Mouse (Mus musculus) frontal cortex, postnatal 14 days (tissue): ENCODE data around the gene Rnf146.
"Not testable (repeated sequence)": the region's sequence is repeated elsewhere in the genome, so short reads cannot be mapped to it uniquely, and the experiment has no call there.

Source experiments
- DNase-seq, 2 experiments: peaks; one replicate each; pipeline ENCODE4 v3.0.0; 2022; ENCODE audit warnings: low spot score in 2 of 2

Gene Rnf146

GRCm38 (mm10) chr10:29362197-29362900 is at the start of gene Rnf146:
Gene Rnf146 (minus strand): TSS chr10:29362442.
- DNase-seq = no peak

GRCm38 (mm10) chr10:29402656-29403268 is 40.5 kb upstream of the Rnf146 start:
- no peak for DNase-seq

- not testable (repeated sequence) for DNase-seq
Observed at GRCm38 (mm10) chr10:29394890-29395289, 32.6 kb upstream of the Rnf146 start.

DNA sequence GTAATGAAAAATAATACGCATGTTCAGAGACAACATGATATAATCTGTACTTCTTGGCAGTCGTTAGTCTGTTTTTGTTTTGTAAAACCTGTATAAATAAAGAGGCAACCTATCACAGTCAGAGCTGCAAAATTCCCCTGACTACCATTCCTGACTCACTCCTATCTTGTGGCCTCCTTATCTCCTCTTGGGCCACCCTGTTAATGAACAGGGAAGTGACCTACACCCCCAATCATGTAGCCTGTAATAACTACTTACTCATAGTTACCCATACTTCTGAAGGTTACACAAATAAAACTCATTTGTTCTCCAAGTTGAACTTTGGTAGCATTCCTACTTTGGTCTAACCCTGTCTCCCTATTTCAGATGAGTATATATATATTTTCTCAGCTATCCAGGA is 19.3 kb upstream of the Rnf146 start:
- DNase-seq = no peak

- DNase-seq = no peak
Observed at GRCm38 (mm10) chr10:29374065-29374464, 11.8 kb upstream of the Rnf146 start.

- DNase-seq = peak; percentile 72 to 81
Observed at GRCm38 (mm10) chr10:29361464-29362196, 612 bp downstream of the Rnf146 start.

DNA sequence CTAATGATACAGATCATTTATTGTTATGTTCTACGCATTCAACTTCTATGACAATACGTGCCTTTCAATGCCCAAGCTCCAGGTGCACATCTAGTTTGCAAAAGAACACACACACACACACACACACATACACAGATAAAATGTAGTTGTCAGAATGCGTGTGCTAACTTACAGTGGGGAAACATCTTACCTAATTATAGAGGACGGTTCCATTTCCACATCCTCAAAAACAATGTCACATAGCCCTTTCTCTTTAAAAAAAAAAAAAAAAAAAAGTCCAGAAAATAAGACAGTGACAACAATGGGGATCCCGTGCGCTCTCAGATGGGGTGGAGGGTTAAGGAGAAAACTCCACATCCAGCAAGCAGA is 1.2 kb downstream of the Rnf146 start:
- no peak for DNase-seq

DNA sequence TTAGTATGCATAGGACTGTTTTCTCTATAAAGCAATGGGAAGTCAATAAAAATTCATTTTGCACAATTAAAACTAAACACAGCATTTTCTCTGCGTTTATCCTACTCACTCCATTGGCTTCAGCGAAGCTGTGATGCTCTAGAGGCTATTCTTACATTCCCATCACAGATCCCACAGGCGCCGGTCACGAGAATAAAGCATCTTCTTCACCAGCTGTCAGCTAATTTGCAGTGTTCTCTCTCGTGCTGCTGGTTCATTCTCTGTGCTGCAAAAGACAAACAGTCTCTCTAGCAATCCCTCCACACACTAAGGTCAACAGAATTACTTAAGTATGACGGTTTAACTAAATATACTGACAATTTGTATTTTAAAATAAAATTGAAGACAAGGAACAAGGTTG is 8.1 kb downstream of the Rnf146 start:
- DNase-seq = peak in 1 of 2 experiments; percentile 18

GRCm38 (mm10) chr10:29352575-29352974 is 9.7 kb downstream of the Rnf146 start:
- no peak for DNase-seq

GRCm38 (mm10) chr10:29351420-29351819 is 10.8 kb downstream of the Rnf146 start:
- no peak for DNase-seq

DNA sequence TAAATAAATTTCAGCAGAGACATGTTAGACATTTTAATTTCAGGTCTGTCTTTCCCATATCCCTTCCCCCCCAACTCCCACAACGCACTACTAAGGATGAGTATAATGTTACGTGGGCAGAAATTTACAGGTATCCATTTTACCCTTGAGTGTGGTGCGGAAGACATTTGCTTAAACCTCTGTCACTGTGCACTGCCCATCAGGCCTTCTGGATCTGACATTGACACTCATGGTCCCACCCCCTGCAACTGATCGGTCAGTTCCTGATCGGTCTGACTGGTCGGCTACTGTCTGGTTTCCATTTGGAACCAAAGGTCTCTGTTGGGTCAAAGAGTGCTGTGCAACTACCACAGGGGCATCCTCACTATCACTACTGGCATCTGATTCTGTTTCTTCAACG is 15.6 kb downstream of the Rnf146 start:
- DNase-seq = no peak

GRCm38 (mm10) chr10:29344232-29344631 is 18.0 kb downstream of the Rnf146 start:
- DNase-seq = no peak

DNA sequence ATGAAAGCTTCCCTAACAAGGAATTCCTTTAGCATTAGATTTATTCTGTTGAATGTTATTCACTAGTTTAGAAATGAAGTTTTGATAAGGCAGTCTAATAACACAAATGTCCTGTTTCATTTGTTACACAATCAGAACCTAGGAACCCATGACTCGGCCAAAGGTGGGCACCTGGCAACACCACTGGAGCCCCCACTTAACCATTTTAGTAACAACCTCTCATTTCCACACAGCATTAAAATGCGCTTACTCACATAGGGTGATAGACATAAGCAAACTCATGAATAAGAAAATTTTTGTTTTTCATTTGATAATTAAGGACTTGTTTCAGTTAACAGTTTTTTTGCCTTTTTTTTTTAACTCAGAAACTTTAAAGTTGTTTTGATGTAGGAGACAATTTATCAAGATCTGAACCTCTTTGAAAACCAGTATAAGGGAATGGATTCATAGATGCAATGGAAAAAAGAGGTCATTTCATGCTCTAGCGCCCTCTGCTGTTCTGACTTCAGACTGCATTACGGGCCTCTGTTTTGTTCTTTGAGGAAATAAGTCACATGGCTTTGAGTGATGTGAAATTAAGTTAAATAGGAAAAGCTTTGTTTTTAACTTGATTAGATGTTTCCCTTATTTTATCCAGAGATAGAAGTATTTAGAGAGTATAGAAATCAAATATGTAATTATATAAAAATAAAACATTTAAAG is 23.7 kb downstream of the Rnf146 start:
- DNase-seq = peak; percentile 14 to 54

DNA sequence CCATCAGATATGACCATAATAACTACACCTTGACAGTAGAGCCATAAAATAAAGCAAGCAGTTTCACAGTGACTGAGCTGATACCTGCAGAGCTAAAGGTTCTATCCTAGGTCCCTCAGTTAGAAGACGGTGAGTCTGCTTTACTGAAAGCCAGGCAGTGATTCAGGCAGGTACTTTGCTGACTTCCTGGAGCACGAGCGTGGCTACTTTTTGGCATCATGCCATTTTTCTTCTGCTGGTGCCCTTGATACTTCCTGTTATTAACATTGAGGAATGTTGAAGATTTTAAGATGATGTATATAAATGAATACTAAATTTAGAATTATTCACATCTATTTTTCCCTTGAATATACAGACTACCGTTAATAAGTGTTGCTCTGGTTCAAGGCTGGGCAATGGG is 28.4 kb downstream of the Rnf146 start:
- DNase-seq = no peak

GRCm38 (mm10) chr10:29324817-29325216 is 37.4 kb downstream of the Rnf146 start:
- DNase-seq = no peak

DNA sequence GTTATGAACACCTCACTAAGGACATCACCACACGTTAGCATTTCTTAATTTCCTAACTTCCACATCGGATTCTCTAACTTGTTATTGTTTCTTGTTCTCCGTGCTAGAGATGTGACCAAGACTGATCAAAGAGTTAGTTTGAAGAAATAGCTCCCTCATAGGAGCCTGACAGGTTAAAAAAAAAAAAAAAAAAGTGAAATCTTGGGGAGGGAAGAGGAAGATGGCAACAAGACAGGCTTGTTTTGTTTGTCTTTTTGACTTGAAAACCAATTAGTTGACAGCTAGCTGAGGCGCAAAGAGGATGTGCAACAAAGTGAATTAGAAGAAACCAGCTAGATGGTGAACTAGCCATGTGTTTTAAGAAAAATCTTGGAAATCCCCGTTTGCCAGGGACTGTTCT is 48.3 kb downstream of the Rnf146 start:
- no peak for DNase-seq

DNA sequence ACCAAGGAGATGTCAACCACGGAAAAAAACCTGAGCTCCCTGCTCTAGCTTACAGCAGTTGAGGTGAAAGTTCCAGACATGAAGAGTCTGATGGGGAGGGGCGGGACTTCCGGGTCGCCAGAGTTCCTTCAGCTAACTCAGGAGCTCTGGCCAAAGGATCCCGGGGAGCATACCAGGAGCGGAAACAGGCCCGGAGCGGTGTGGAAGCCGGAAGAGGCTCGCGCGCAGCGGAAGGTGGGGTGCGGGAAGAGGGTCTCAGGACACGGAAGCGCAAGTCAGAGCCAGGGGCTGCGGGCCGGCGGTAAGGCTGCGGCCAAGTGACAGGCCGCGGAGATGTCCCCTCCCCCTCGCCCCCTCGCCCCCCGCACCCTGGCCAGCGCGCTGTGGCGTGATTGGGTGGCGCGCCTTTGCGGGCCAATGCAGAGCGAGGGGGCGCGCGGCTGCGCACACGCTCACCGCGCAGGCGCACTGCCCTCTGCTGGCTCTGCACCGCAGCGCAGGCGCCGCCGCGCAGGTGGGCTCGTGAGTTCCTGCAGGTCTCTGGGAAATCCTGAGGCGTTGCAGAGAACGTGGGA is 49.1 kb downstream of the Rnf146 start, which contains the start of gene Echdc1:
Gene Echdc1 (plus strand): TSS at position 103 of the 575 bp plus-strand sequence.
- DNase-seq = peak; percentile 64 to 76

DNA sequence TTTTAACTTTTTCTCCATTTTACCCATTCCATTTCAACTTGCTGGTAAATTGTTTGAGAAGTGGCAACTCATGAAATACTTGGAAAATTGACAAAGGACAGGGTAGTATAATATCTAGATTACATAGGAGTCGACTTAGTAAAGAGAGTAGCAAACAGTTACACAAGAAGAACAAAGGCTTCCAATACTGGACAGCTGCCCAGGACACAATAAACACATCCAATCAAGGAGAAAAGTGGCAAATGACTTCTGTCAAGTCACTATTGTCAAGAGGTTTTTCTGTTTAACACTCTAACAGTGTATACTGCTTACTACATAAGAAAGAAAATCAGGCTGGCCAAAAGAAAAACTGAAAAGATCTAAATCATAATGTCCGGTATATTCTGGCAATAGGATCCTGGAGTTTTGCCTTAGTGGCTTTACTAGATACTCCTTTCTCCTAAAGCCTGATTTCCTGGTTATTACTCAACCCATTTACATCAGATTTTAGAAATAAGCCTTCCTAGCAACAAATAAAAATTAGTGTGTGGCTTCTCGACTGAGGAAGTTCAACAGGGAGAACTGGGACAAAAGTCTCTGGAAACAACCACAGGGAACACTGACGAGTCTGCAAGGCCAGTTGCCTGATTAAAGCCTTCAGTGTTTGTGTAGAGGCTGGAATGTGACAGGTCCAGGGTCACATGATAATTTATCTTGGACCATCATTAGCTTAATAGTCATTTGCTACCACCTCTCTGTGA is 50.6 kb downstream of the Rnf146 start:
- DNase-seq = no peak

- DNase-seq = no peak
Observed at GRCm38 (mm10) chr10:29302230-29302629, 60.0 kb downstream of the Rnf146 start.
